Mouse (Mus musculus): ENCODE results near the gene Tmem200b. TPM values are rescaled to one million over a fixed set of nuclear protein-coding genes. Genes with fewer than 3 reads are reported as not detected.

Tmem200b gene
- not detected for polyA plus RNA-seq (2014; fragmentation: Illumina TruSeq; extraction: RNeasy Lipid Tissue Mini Kit (QIAGEN cat#74804); ENCODE audit: low read depth, low replicate concordance)

DNA sequence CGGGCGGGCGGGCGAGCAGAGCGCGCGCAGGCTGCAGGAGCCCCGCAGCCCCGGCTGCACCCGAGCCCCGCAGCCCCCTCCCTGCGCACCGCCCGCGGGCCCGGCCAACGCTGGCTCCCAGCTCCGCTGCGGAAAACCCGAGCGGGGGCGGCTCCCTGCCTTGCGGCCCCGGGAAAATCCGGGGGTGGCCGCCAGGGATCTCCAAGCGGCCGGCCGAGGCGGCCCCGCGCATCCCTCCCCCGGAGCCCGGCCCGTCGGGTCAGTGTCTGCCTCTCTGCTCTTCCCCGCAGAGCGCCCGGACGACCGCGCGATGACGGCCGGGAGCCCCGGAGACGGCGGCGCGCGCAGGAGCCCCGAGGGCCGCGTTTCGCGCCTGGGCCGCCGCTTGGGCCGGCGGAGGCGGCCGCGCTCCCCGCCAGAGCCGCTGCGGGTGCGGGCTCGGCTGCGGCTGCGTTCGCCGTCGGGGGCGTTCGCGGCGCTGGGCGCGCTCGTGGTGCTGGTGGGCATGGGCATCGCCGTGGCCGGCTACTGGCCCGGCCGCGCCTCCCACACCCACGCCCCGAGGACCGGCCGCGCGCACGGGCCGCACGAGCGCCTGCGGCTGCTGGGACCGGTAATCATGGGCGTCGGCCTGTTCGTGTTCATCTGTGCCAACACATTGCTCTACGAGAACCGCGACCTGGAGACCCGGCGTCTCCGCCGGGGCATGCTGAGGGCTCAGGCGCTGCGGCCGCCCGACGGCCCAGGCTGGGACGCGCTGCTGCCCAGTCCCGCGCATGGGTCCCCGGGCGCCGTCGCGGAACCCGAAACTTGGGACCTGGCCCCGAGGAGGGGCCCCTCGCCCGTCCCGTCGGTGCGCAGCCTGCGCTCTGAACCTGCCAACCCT, at the start of gene Tmem200b:
Gene Tmem200b (plus strand): TSS at position 311 of the 886 bp plus-strand sequence.

DNA sequence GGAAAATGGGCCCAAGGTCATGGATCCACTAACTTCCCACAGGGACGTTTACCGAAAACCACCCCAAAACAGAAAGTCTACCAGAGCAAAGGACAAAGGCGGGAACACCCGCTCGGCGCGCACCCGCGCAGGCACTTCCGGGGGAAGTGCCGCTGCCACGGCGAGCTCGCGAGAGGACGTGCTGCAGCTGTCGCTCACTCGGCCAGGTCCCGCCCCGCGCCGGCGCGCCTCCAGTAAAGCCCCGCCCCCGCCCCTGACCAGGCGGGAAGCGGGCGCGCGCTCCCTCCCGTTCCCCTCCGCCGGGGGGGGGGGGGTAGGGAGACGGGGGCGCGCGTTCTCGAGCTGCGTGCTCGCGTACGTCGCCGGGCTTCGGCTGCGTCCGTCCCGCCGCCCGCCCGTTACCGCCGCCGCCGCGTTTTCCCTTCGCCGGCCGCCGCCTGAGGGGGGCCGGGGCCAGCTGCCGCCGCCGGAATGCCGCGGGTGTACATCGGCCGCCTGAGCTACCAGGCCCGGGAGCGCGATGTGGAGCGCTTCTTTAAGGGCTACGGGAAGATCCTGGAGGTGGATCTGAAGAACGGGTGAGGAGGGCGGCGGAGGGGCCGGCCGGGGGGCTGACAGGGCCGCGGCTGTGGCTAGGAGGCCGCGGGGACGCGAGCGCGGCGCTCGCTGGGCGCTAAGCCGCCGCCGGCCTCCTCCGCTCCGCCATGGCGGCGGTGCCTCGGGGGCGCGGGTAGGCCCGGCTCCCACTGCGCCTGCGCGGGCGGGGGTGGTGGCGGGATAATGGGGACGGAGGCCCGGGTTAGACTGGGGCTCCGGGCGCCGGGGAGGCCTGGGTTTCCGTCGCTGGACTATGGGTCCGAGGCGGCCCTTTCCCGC, 48.0 kb upstream of the Tmem200b start, which contains the start of gene Srsf4:
Gene Srsf4 (plus strand): TSS at position 325 of the 876 bp plus-strand sequence.

Other genes starting within 250 kb of the Tmem200b start
- 8.6 TPM for gene Ptpru, start 83.5 kb upstream of the Tmem200b start, polyA plus RNA-seq (2014; fragmentation: Illumina TruSeq; extraction: RNeasy Lipid Tissue Mini Kit (QIAGEN cat#74804); ENCODE audit: low read depth, low replicate concordance)
- gene Mecr, start 78.3 kb upstream of the Tmem200b start, polyA plus RNA-seq (2014; fragmentation: Illumina TruSeq; extraction: RNeasy Lipid Tissue Mini Kit (QIAGEN cat#74804); ENCODE audit: low read depth, low replicate concordance), result 4.2 TPM
- 12.8 TPM for gene Srsf4, start 48.2 kb upstream of the Tmem200b start, polyA plus RNA-seq (2014; fragmentation: Illumina TruSeq; extraction: RNeasy Lipid Tissue Mini Kit (QIAGEN cat#74804); ENCODE audit: low read depth, low replicate concordance)
- gene Gm10300, start 152.9 kb downstream of the Tmem200b start, polyA plus RNA-seq (2014; fragmentation: Illumina TruSeq; extraction: RNeasy Lipid Tissue Mini Kit (QIAGEN cat#74804); ENCODE audit: low read depth, low replicate concordance), result 0.61 TPM
- 112 TPM for gene Epb41, start 153.6 kb downstream of the Tmem200b start, polyA plus RNA-seq (2014; fragmentation: Illumina TruSeq; extraction: RNeasy Lipid Tissue Mini Kit (QIAGEN cat#74804); ENCODE audit: low read depth, low replicate concordance)
- not detected for gene Oprd1, start 222.7 kb downstream of the Tmem200b start, polyA plus RNA-seq (2014; fragmentation: Illumina TruSeq; extraction: RNeasy Lipid Tissue Mini Kit (QIAGEN cat#74804); ENCODE audit: low read depth, low replicate concordance)

Data from kidney, adult 10 weeks (tissue).